14 mouse cellular contexts compared by ENCODE assay signal in genomic region chr12:100313785-100314375, GRCm38 (mm10).
DNase-seq lines count a peak whose midpoint lies in the region; ATAC-seq and TF ChIP-seq lines count a peak whose summit lies in the region.
"Had no signal": no experiment of that assay in that cellular context is flagged by ENCODE, and none has a peak within 500 bp of the region (broad histone marks: within the 10 kb centered on the region; RNA-seq: fewer than 3 reads in every experiment).

No protein-coding gene starts in this region.

- WGBS in heart, embryonic 11.5 days (ENCODE audit: insufficient replicate concordance), result 57% methylated on average over 12 of the region's 12 CpGs
- WGBS in hindbrain, embryonic 13.5 days, result 21% methylated on average over 12 of the region's 12 CpGs
- 19% methylated on average over 12 of the region's 12 CpGs for WGBS in midbrain, embryonic 15.5 days

- no peak for DNase-seq in heart, postnatal 25 days (ENCODE audit: low spot score)
- DNase-seq in brain, embryonic 14.5 days (ENCODE audit: low read depth), result peak; percentile 76
- no peak for DNase-seq in adrenal gland, postnatal 25 days
- no peak for DNase-seq in thymus, adult 18-20 months
- DNase-seq in ovary, postnatal 36 days (ENCODE audit: low spot score), result no peak
- DNase-seq: gastrocnemius, postnatal 10 days; kidney, adult 8-10 months; lung, postnatal 10 days; retina, postnatal 1 day; thymus, postnatal 4 days had no signal

- ATAC-seq in heart, embryonic 11.5 days (replicated peaks; ENCODE audit: insufficient number of reproducible peaks, low FRiP score, low TSS enrichment), result no peak
- ATAC-seq in hindbrain, embryonic 13.5 days (ENCODE audit: low FRiP score), result peak; percentile 52
- peak; percentile 77 for ATAC-seq in midbrain, embryonic 15.5 days (replicated peaks)

- intact Hi-C loops in heart, postnatal 25 days (cut with DNase I), result no loop called here

- no peaks in the 10 kb centered on the region for H3K27me3 ChIP-seq in heart, embryonic 11.5 days (ENCODE audit: control insufficient read depth, insufficient read depth, low read length)
- H3K27me3 ChIP-seq in hindbrain, embryonic 13.5 days, result no peaks in the 10 kb centered on the region
- no peaks in the 10 kb centered on the region for H3K27me3 ChIP-seq in midbrain, embryonic 15.5 days (replicated peaks)

- H3K36me3 ChIP-seq in heart, embryonic 11.5 days (ENCODE audit: control insufficient read depth, insufficient read depth, low read length), result no peaks in the 10 kb centered on the region
- peaks cover 2% of the 10 kb centered on the region for H3K36me3 ChIP-seq in hindbrain, embryonic 13.5 days
- no peaks in the 10 kb centered on the region; the same call in 1 of the 2 replicates for H3K36me3 ChIP-seq in midbrain, embryonic 15.5 days (replicated peaks)
- H3K36me3 ChIP-seq: G1E had no signal

- TF ChIP-seq POLR2A in brain, embryonic 14.5 days (IDR thresholded peaks at IDR 0.05; ENCODE audit: borderline replicate concordance, extremely low read depth, insufficient read depth, insufficient read length, poor library complexity, severe bottlenecking), result no peak

- 0 out of 2 replicates have a peak overlapping the region, but pooled peaks have one; percentile 16 for H3K9ac ChIP-seq in heart, embryonic 11.5 days (ENCODE audit: low read depth, low read length)
- H3K9ac ChIP-seq in hindbrain, embryonic 13.5 days, result peak overlapping the region; percentile 58
- 0 out of 2 replicates have a peak overlapping the region, but pooled peaks have one; percentile 22 for H3K9ac ChIP-seq in midbrain, embryonic 15.5 days

- H3K4me1 ChIP-seq in heart, embryonic 11.5 days (ENCODE audit: control insufficient read depth, insufficient read depth, low read length), result peaks cover 7% of the 10 kb centered on the region; the same call in 1 of the 2 replicates
- peaks cover 85% of the 10 kb centered on the region for H3K4me1 ChIP-seq in hindbrain, embryonic 13.5 days (replicated peaks)
- H3K4me1 ChIP-seq in midbrain, embryonic 15.5 days, result peaks cover 70% of the 10 kb centered on the region

- H3K4me2 ChIP-seq in heart, embryonic 11.5 days, result no peak overlapping the region
- no peak overlapping the region for H3K4me2 ChIP-seq in hindbrain, embryonic 13.5 days
- no peak overlapping the region for H3K4me2 ChIP-seq in midbrain, embryonic 15.5 days

- no peak for TF ChIP-seq CTCF in brain, embryonic 14.5 days (IDR thresholded peaks at IDR 0.05; ENCODE audit: borderline replicate concordance, extremely low read depth, insufficient read depth, insufficient read length)

- no peak overlapping the region for H3K4me3 ChIP-seq in heart, embryonic 11.5 days (ENCODE audit: low read depth, low read length)
- H3K4me3 ChIP-seq in hindbrain, embryonic 13.5 days, result no peak overlapping the region
- H3K4me3 ChIP-seq in midbrain, embryonic 15.5 days, result no peak overlapping the region

- no peak overlapping the region for H3K27ac ChIP-seq in heart, embryonic 11.5 days (ENCODE audit: low read depth, low read length)
- peak overlapping the region; percentile 85 for H3K27ac ChIP-seq in hindbrain, embryonic 13.5 days
- peak overlapping the region; percentile 81 for H3K27ac ChIP-seq in midbrain, embryonic 15.5 days

- H3K9me3 ChIP-seq in heart, embryonic 11.5 days (replicated peaks; ENCODE audit: control insufficient read depth, low read length), result no peaks in the 10 kb centered on the region
- no peaks in the 10 kb centered on the region for H3K9me3 ChIP-seq in hindbrain, embryonic 13.5 days
- no peaks in the 10 kb centered on the region for H3K9me3 ChIP-seq in midbrain, embryonic 15.5 days
- H3K9me3 ChIP-seq: G1E had no signal
